Mouse (Mus musculus) natural killer cell, adult 2 months (primary cell): ENCODE data around the gene Mgp.

Experiments
- DNase-seq, 2 experiments: peaks; one replicate each; pipeline ENCODE4 v3.0.0; 2022; ENCODE audit warnings: low spot score in 2 of 2

Mgp gene

GRCm38 (mm10) chr6:136852348-136852747, 23.3 kb downstream of the Mgp start:
- DNase-seq, result no peak

GRCm38 (mm10) chr6:136850267-136850666, 25.4 kb downstream of the Mgp start:
- no peak for DNase-seq

- DNase-seq, result no peak
These were observed 26.7 kb downstream of the Mgp start for GRCm38 (mm10) chr6:136848971-136849370.

- no peak for DNase-seq
These were observed 27.2 kb downstream of the Mgp start for GRCm38 (mm10) chr6:136848399-136848798.

DNA sequence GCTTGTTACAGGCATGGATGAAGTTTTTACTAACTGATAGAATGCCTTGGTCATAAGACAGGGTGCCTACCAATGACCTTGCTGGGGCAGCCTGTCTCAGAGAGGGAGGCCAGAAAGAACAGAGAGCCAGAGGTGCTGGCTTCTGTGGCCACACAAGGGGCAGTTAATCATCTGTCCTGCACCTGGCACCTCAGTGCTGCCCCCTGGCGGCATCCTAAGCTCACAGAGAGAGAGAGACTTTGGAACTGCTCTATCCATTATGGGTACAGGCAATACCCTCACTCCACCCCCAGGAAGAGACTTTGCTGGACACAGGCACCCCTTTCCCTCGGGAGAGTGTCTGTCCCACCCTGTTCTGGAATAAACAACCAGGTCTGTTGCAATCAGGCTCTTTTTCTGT, 27.8 kb downstream of the Mgp start:
- peak; percentile 54 to 61 for DNase-seq

DNA sequence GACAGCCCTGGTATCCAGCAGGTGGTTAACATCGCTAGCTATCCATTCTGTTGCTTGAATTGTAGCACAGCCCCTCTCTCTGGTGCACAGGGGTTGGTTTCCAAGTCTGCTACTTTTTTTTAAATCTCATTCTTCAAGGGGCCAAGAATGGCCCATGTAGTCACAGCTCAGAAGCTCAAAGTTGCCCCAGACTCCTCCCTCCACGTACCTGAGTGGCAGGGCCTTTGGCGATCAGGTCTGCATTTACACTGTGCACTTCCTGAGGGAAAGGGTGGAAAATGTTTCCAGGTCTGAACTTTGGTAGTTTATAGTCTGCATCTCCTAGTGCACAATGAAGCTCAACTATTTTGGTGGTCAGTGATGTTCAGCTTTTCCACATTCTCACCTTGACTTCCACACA, 28.4 kb downstream of the Mgp start:
- no peak for DNase-seq

DNA sequence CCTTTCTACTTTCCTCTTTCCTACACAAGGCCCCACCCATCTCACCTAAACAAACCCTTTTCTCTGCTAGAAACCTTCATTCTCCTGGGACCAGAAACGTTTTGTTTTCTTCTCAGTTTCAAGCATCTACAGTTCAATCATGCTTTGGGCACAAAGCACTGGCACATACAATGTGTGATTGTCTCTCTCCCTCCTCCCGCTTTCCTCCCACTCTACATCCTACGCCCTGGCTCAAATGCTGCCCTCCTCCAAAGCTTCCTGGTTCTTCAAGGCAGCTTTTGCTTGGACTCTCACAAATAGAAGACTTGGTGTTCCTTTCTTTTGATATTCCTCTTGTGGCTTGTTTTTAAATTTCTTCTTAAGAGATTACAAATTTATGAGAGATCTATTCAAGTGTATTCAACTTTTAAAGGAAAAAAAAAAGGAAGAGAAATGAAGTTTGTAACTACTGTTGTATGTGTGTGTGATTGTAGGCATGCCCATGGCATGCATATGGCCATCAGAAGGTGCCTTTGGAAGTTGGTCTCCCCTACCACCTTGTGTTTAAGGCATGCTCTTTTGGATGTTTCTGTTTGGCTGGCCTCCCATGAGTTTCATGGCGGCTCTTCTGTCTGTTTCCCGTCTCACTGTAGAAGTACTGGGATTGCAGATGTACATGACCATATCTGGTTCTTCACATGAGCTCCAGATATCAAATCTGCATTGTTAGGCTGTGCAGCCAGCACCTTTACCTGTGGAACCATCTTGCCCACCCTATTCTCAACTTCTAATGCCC, 29.7 kb downstream of the Mgp start:
- DNase-seq, result no peak

GRCm38 (mm10) chr6:136844903-136845302, 30.7 kb downstream of the Mgp start:
- DNase-seq, result no peak

DNA sequence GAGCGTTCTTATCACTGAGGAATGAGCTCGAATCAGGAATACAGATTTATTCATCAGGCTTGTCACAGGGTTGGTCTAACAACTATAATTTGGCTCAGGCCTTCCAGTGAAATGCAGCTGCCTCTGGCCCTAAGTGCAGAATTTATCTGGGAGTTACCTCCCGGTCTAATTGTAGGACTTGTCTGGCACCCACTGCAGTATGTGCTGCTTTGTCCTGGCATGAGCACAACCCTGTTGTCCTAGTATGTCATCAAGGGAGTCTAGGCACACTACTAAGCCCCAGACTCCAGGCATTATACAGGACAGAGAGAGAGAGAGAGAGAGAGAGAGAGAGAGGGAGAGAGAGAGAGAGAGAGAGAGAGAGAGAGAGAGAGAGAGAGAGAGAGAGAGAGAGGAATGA, 38.3 kb downstream of the Mgp start:
- no peak for DNase-seq

DNA sequence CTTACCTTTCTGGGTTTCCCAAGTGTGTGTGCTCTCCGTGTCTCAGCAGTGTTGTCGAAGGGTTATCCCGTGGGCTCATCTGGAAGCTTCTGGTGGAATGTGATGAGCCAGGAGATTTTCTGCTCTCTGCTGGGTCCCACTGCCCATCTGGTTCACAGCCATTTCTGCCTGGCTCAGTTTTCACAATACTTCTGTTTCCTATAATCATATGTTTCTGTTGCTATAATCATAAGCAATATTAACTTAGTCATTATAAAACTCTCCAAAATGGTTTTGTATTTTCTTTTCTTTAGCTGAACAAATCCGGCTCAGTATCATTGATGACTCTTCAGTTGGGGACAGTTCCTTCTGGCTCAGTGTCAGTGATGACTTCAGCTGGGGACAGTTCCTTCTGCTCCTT, 40.3 kb downstream of the Mgp start, which contains the start of gene Smco3:
Gene Smco3, minus strand, starts transcription at position 101 of the 400 bp plus-strand sequence.
- DNase-seq, result no peak

DNA sequence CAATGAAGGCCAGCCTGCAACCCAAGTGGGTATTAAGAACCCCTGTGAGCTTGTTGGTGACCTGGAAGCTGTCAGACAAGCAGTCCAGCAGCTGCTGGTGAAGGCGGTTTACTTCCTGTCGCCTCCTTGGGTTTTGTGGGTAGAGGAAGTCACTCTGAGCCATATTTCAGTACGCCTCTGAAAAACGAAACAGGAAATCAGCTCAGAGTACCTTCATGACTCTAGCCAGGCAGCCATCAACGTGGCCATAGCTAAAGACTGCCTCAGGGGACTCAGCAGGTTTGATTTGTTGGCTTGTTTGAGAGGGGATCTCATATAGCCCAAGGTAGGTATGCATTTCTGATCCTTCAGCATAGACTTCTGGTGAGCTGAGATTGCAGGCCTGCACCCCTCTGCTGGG, 43.9 kb downstream of the Mgp start:
- peak in 1 of 2 experiments; percentile 17 for DNase-seq

- no peak for DNase-seq
These were observed 46.9 kb downstream of the Mgp start for GRCm38 (mm10) chr6:136828681-136829080.

GRCm38 (mm10) chr6:136827881-136828561, 47.6 kb downstream of the Mgp start, which contains the start of gene Wbp11:
Gene Wbp11 (minus strand): TSS chr6:136828233.
- DNase-seq, result peak; percentile 96

DNA sequence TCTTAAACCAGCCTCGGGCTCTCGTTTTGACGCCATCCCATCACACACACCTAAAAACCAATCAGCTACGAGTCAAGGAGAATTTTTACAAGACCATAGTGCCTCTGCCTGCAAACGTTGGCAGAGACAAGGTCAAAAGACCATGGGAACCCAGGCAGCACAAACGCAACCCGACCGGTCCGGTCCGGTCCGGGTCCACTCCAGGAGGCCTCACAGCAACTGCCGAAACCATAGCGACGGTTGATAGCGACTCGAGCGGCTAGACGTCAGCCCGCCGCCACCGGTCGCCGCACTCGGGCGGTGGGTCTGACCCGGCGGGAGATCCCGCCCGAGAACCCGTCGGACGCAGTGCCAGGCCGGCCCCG, 48.1 kb downstream of the Mgp start, which contains the start of gene BC049715:
Gene BC049715, plus strand, starts transcription at position 111 of the 365 bp plus-strand sequence.
- no peak for DNase-seq

DNA sequence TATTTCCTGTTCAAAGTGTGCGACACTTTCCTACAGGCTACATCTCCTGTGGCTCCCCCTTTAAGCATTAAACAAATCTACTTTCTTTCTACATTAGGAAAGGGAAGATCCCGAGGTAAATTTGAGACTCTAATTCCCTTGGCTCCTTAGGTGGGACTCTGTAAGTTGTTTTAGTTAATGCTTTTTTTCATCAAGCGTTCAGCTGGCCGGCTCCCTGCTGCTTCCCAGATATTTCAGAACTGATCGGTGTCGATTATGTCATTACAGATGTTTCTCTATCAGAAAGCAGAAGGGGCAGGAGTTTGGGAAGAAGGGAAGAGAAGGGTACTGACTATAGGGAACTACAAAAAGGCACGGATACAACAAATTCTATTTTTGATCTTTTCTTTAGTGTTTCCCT, 48.5 kb downstream of the Mgp start:
- no peak for DNase-seq

- DNase-seq, result no peak
These were observed 50.6 kb downstream of the Mgp start for GRCm38 (mm10) chr6:136824987-136825386.
